Mouse (Mus musculus) midbrain, embryonic 14.5 days (tissue): ENCODE data around the gene Dok4. TPM values are rescaled to one million over a fixed set of nuclear protein-coding genes. Genes with fewer than 3 reads are reported as not detected.

Experiments
- ATAC-seq: fragments of 200-750 bp; cut with Nextera tagmentation; 2 replicates; pipeline ENCODE4 v1.8.0; 2017; ENCODE audit warnings: moderate number of reproducible peaks, moderate library complexity; ENCODE audit not compliant: low FRiP score, low TSS enrichment
- DNase-seq: peaks from one replicate; pipeline ENCODE4 v3.0.0-alpha.2; 2015
- H3K27ac ChIP-seq: fragments of 300-500 bp; sonication (generic); replicated peaks from 2 replicates; pipeline ENCODE4 v1.5.1; 2014; ENCODE audit warnings: mild to moderate bottlenecking, low read depth, low read length, moderate library complexity
- H3K27me3 ChIP-seq: fragments of 300-500 bp; sonication (generic); 2 replicates; pipeline ENCODE4 v1.6.1; 2014; ENCODE audit warnings: low read length, control low read depth, mixed read lengths; ENCODE audit not compliant: control insufficient read depth, insufficient read depth
- H3K36me3 ChIP-seq: fragments of 300-500 bp; sonication (generic); 2 replicates; pipeline ENCODE4 v1.6.1; 2014; ENCODE audit warnings: low read length, control low read depth; ENCODE audit not compliant: control insufficient read depth, insufficient read depth
- H3K4me1 ChIP-seq: fragments of 300-500 bp; sonication (generic); 2 replicates; pipeline ENCODE4 v1.6.1; 2014; ENCODE audit warnings: mild to moderate bottlenecking, antibody characterized with exemption, low read length, control low read depth; ENCODE audit not compliant: control insufficient read depth, insufficient read depth
- H3K4me2 ChIP-seq: fragments of 300-500 bp; sonication (generic); 2 replicates; pipeline ENCODE4 v1.6.1; 2014; ENCODE audit warnings: mild to moderate bottlenecking, low read length, moderate library complexity
- H3K4me3 ChIP-seq: fragments of 300-500 bp; sonication (generic); replicated peaks from 2 replicates; pipeline ENCODE4 v1.5.1; 2014; ENCODE audit warnings: low read depth, low read length
- H3K9ac ChIP-seq: fragments of 300-500 bp; sonication (generic); replicated peaks from 2 replicates; pipeline ENCODE4 v1.6.1; 2014; ENCODE audit warnings: mild to moderate bottlenecking, low read length, moderate library complexity
- H3K9me3 ChIP-seq: fragments of 300-500 bp; sonication (generic); 2 replicates; pipeline ENCODE4 v1.6.1; 2016; ENCODE audit warnings: low read length, control low read depth, mixed read lengths; ENCODE audit not compliant: control insufficient read depth
- WGBS: fragments of 180-500 bp; shearing (Covaris S2); extraction: QIAGEN DNeasy Blood & Tissue Kit; methylation state at CpG from one replicate; pipeline ENCODE4 v1.1.7; 2014; 5-methylcytosine and 5-hydroxymethylcytosine counted together
- polyA plus RNA-seq: library from polyadenylated mRNA; unstranded; fragments of >200 nt; fragmentation: Nextera tagmentation; extraction: Ambion mirVana; gene quantifications from 2 replicates; pipeline ENCODE4 v1.2.1, GENCODE M21; 2014

The Dok4 gene
- polyA plus RNA-seq, 1 experiment from 2014 or later: 65.0 TPM

GRCm38 (mm10) chr8:94825170-94825569 lies 51.0 kb downstream of the Dok4 start:
- no peak for ATAC-seq
- H3K9me3 ChIP-seq: no peaks in the 10 kb centered on the region
- 86% methylated on average over 6 of the region's 6 CpGs for WGBS
- no peak overlapping the region for H3K4me3 ChIP-seq
- no peak for DNase-seq
- H3K27me3 ChIP-seq: no peaks in the 10 kb centered on the region
- no peak overlapping the region for H3K27ac ChIP-seq
- peaks cover 76% of the 10 kb centered on the region for H3K36me3 ChIP-seq
- H3K9ac ChIP-seq: no peak overlapping the region
- no peaks in the 10 kb centered on the region for H3K4me1 ChIP-seq
- no peak overlapping the region for H3K4me2 ChIP-seq

- Histone ChIP-seq H3K9me3 (no peaks in the 10 kb centered on the region), H3K27ac (no peak overlapping the region), H3K4me1 (no peaks in the 10 kb centered on the region), H3K4me2 (no peak overlapping the region), H3K9ac (no peak overlapping the region), H3K4me3 (no peak overlapping the region), H3K27me3 (no peaks in the 10 kb centered on the region), H3K36me3 (peaks cover 68% of the 10 kb centered on the region)
- WGBS: 80% methylated on average over 23 of the region's 23 CpGs
- DNase-seq: peak; percentile 79
- no peak for ATAC-seq
Measured at GRCm38 (mm10) chr8:94822637-94823560, 53.2 kb downstream of the Dok4 start.

- Histone ChIP-seq H3K9ac (no peak overlapping the region), H3K4me3 (no peak overlapping the region), H3K27me3 (no peaks in the 10 kb centered on the region), H3K36me3 (peaks cover 56% of the 10 kb centered on the region), H3K27ac (no peak overlapping the region), H3K4me1 (no peaks in the 10 kb centered on the region), H3K9me3 (no peaks in the 10 kb centered on the region), H3K4me2 (no peak overlapping the region)
- ATAC-seq (no peak), DNase-seq (no peak)
- WGBS: 78% methylated on average over 2 of the region's 2 CpGs
Measured at GRCm38 (mm10) chr8:94821381-94821780, 54.7 kb downstream of the Dok4 start.

- WGBS: 93% methylated on average over 7 of the region's 7 CpGs
- ATAC-seq (no peak), DNase-seq (no peak)
- H3K9me3 ChIP-seq: no peaks in the 10 kb centered on the region
- no peak overlapping the region for H3K27ac ChIP-seq
- H3K4me3 ChIP-seq: no peak overlapping the region
- no peaks in the 10 kb centered on the region for H3K27me3 ChIP-seq
- H3K9ac ChIP-seq: no peak overlapping the region
- peaks cover 50% of the 10 kb centered on the region for H3K36me3 ChIP-seq
- no peaks in the 10 kb centered on the region for H3K4me1 ChIP-seq
- no peak overlapping the region for H3K4me2 ChIP-seq
Measured at GRCm38 (mm10) chr8:94820553-94820952, 55.6 kb downstream of the Dok4 start.

- H3K4me3 ChIP-seq: no peak overlapping the region
- H3K4me2 ChIP-seq: no peak overlapping the region
- 86% methylated on average over 6 of the region's 6 CpGs for WGBS
- ATAC-seq (no peak), DNase-seq (no peak)
- no peaks in the 10 kb centered on the region for H3K27me3 ChIP-seq
- no peak overlapping the region for H3K9ac ChIP-seq
- H3K36me3 ChIP-seq: peaks cover 43% of the 10 kb centered on the region
- no peaks in the 10 kb centered on the region for H3K9me3 ChIP-seq
- no peaks in the 10 kb centered on the region for H3K4me1 ChIP-seq
- H3K27ac ChIP-seq: no peak overlapping the region
Measured at GRCm38 (mm10) chr8:94819671-94820179, 56.4 kb downstream of the Dok4 start.

GRCm38 (mm10) chr8:94817933-94818332 lies 58.2 kb downstream of the Dok4 start:
- Histone ChIP-seq H3K9ac (no peak overlapping the region), H3K27ac (no peak overlapping the region), H3K4me1 (no peaks in the 10 kb centered on the region), H3K36me3 (peaks cover 27% of the 10 kb centered on the region), H3K4me2 (no peak overlapping the region), H3K9me3 (no peaks in the 10 kb centered on the region), H3K4me3 (no peak overlapping the region), H3K27me3 (no peaks in the 10 kb centered on the region)
- DNase-seq (no peak), ATAC-seq (no peak)
- 94% methylated on average over 11 of the region's 11 CpGs for WGBS

- Histone ChIP-seq H3K4me1 (no peaks in the 10 kb centered on the region), H3K36me3 (no peaks in the 10 kb centered on the region), H3K9ac (no peak overlapping the region), H3K27me3 (no peaks in the 10 kb centered on the region), H3K4me3 (no peak overlapping the region), H3K27ac (no peak overlapping the region), H3K9me3 (no peaks in the 10 kb centered on the region), H3K4me2 (no peak overlapping the region)
- peak; percentile 48 for DNase-seq
- ATAC-seq: no peak
- WGBS: 0% methylated on average over 1 of the region's 1 CpGs
Measured at GRCm38 (mm10) chr8:94814556-94814955, 61.6 kb downstream of the Dok4 start.
